Mouse (Mus musculus): Measurements from ENCODE around the gene Atp2b1.

- TF ChIP-seq GATA1 (IDR thresholded peaks at IDR 0.05; ENCODE audit: borderline replicate concordance, low read length) (no peak), FLI1 (IDR thresholded peaks at IDR 0.05; ENCODE audit: low read length) (no peak)
Observed at GRCm38 (mm10) chr10:98975611-98976010, 61.4 kb downstream of the Atp2b1 start.
